Mouse (Mus musculus): ENCODE measurements around the gene Mlx.
A peak's percentile ranks its signal among the peaks of the same experiment; 100 is the strongest.
"Not testable (repeated sequence)": the region's sequence is repeated elsewhere in the genome, so short reads cannot be mapped to it uniquely, and the experiment has no call there.

The Mlx gene

GRCm38 (mm10) chr11:101098231-101098630 lies 11.2 kb downstream of the Mlx start:
- no peak for DNase-seq (ENCODE audit: low spot score)

- DNase-seq (ENCODE audit: low spot score) = no peak
Measured at GRCm38 (mm10) chr11:101103011-101103410, 15.9 kb downstream of the Mlx start.

- DNase-seq (ENCODE audit: low spot score) = no peak
Measured at GRCm38 (mm10) chr11:101109351-101109750, 22.3 kb downstream of the Mlx start.

- no peak for DNase-seq (ENCODE audit: low spot score)
Measured at GRCm38 (mm10) chr11:101110708-101111107, 23.6 kb downstream of the Mlx start.

- no peak for DNase-seq (ENCODE audit: low spot score)
Measured at GRCm38 (mm10) chr11:101111178-101111577, 24.1 kb downstream of the Mlx start.

- no peak for DNase-seq (ENCODE audit: low spot score)
Measured at GRCm38 (mm10) chr11:101112186-101112585, 25.1 kb downstream of the Mlx start.

GRCm38 (mm10) chr11:101115564-101115963 lies 28.5 kb downstream of the Mlx start:
- DNase-seq (ENCODE audit: low spot score) = peak; percentile 34

GRCm38 (mm10) chr11:101118105-101118504 lies 31.0 kb downstream of the Mlx start:
- no peak for DNase-seq (ENCODE audit: low spot score)

- DNase-seq (ENCODE audit: low spot score) = no peak
Measured at GRCm38 (mm10) chr11:101119131-101119760, 32.2 kb downstream of the Mlx start.

GRCm38 (mm10) chr11:101119761-101120544 lies 32.9 kb downstream of the Mlx start, which contains the start of the genes Retreg3 and Tubg1:
Retreg3 (minus strand) TSS chr11:101119893.
Tubg1 (plus strand) TSS chr11:101119938.
- peak; percentile 99 for DNase-seq (ENCODE audit: low spot score)

- DNase-seq (ENCODE audit: low spot score) = no peak
Measured at GRCm38 (mm10) chr11:101120545-101121188, 33.6 kb downstream of the Mlx start.

GRCm38 (mm10) chr11:101124494-101124893 lies 37.4 kb downstream of the Mlx start:
- not testable (repeated sequence) for DNase-seq (ENCODE audit: low spot score)

GRCm38 (mm10) chr11:101125008-101125407 lies 37.9 kb downstream of the Mlx start:
- not testable (repeated sequence) for DNase-seq (ENCODE audit: low spot score)

- DNase-seq (ENCODE audit: low spot score) = no peak
Measured at GRCm38 (mm10) chr11:101127075-101127474, 40.0 kb downstream of the Mlx start.

GRCm38 (mm10) chr11:101128996-101129577 lies 42.0 kb downstream of the Mlx start:
- DNase-seq (ENCODE audit: low spot score) = no peak

- DNase-seq (ENCODE audit: low spot score) = no peak
Measured at GRCm38 (mm10) chr11:101130056-101130756, 43.1 kb downstream of the Mlx start.

GRCm38 (mm10) chr11:101131187-101131586 lies 44.1 kb downstream of the Mlx start:
- no peak for DNase-seq (ENCODE audit: low spot score)

GRCm38 (mm10) chr11:101131701-101132100 lies 44.6 kb downstream of the Mlx start:
- DNase-seq (ENCODE audit: low spot score) = no peak

- no peak for DNase-seq (ENCODE audit: low spot score)
Measured at GRCm38 (mm10) chr11:101133037-101133436, 46.0 kb downstream of the Mlx start.

- no peak for DNase-seq (ENCODE audit: low spot score)
Measured at GRCm38 (mm10) chr11:101134217-101134865, 47.3 kb downstream of the Mlx start.

GRCm38 (mm10) chr11:101137000-101137399 lies 49.9 kb downstream of the Mlx start:
- DNase-seq (ENCODE audit: low spot score) = no peak

All from left cerebral cortex, adult 11 months (tissue).